Mouse (Mus musculus): ENCODE measurements at regions not wholly inside any gene's neighbourhood (a gene's known extent, or its start where the extent isn't known, plus 50 kb on each side); places are given as distances from the start of the nearest gene placed in this dataset.

- H3K4me1 ChIP-seq (ENCODE audit: control insufficient read depth in 1 of 2, insufficient read depth in 2 of 2, low read length in 2 of 2) = 0 out of 4 replicates have a peak, but pooled peaks cover 0 to under 1% of the 10 kb centered on the region in 2 experiments
These were observed 79.8 kb upstream of the Zbtb18 start for GRCm38 (mm10) chr1:177362398-177362797.

GRCm38 (mm10) chr1:177348400-177349092 lies 90.5 kb upstream of the Akt3 start:
- H3K27me3 ChIP-seq (ENCODE audit: control insufficient read depth in 1 of 2, insufficient read depth in 2 of 2, low read length in 2 of 2) = no peaks in the 10 kb centered on the region; a peak in 1 of 4 replicates
- DNase-seq (ENCODE audit: low read depth, low spot score) = no peak
- no peak overlapping the region for H3K27ac ChIP-seq (ENCODE audit: control insufficient read depth, low read depth, low read length)
- no peaks in the 10 kb centered on the region for H3K36me3 ChIP-seq (ENCODE audit: control insufficient read depth in 1 of 2, insufficient read depth in 2 of 2, low read length in 2 of 2)
- H3K4me1 ChIP-seq (ENCODE audit: control insufficient read depth in 1 of 2, insufficient read depth in 2 of 2, low read length in 2 of 2) = no peaks in the 10 kb centered on the region
- no peaks in the 10 kb centered on the region for H3K79me2 ChIP-seq (ENCODE audit: control insufficient read depth, insufficient read depth, low read length, poor library complexity)
- TF ChIP-seq CTCF (IDR thresholded peaks at IDR 0.05 in 2 of 3, conservative IDR thresholded peaks at IDR 0.05 in 1 of 3; ENCODE audit: control insufficient read depth in 1 of 3, insufficient read depth in 1 of 3, low read depth in 2 of 3, low read length in 3 of 3, poor library complexity in 1 of 3, severe bottlenecking in 1 of 3) (no peak), POLR2AphosphoS5 (IDR thresholded peaks at IDR 0.05; ENCODE audit: borderline replicate concordance, low read depth, low read length) (no peak)
- no peak overlapping the region for H3K4me3 ChIP-seq (ENCODE audit: control insufficient read depth in 1 of 2, insufficient read depth in 1 of 2, low read depth in 2 of 2, low read length in 2 of 2)
- H3K9ac ChIP-seq (ENCODE audit: control insufficient read depth, low read depth, low read length, poor library complexity, severe bottlenecking) = no peak overlapping the region
- H3K9me3 ChIP-seq (replicated peaks; ENCODE audit: insufficient read depth, low read length) = no peaks in the 10 kb centered on the region

More at GRCm38 (mm10) chr1:177362398-177362797, 79.8 kb upstream of the Zbtb18 start:
- Histone ChIP-seq H3K4me3 (ENCODE audit: control insufficient read depth in 1 of 2, insufficient read depth in 1 of 2, low read depth in 2 of 2, low read length in 2 of 2) (no peak overlapping the region), H3K79me2 (ENCODE audit: control insufficient read depth, insufficient read depth, low read length, poor library complexity) (no peaks in the 10 kb centered on the region), H3K9me3 (replicated peaks; ENCODE audit: insufficient read depth, low read length) (no peaks in the 10 kb centered on the region), H3K27me3 (ENCODE audit: control insufficient read depth in 1 of 2, insufficient read depth in 2 of 2, low read length in 2 of 2) (no peaks in the 10 kb centered on the region), H3K9ac (ENCODE audit: control insufficient read depth, low read depth, low read length, poor library complexity, severe bottlenecking) (no peak overlapping the region), H3K27ac (ENCODE audit: control insufficient read depth, low read depth, low read length) (no peak overlapping the region), H3K36me3 (ENCODE audit: control insufficient read depth in 1 of 2, insufficient read depth in 2 of 2, low read length in 2 of 2) (no peaks in the 10 kb centered on the region)
- TF ChIP-seq ZKSCAN1 (IDR thresholded peaks at IDR 0.05; ENCODE audit: low read depth, low read length) (no peak), ZNF384 (IDR thresholded peaks at IDR 0.05; ENCODE audit: low read depth, low read length) (no peak), ELF1 (IDR thresholded peaks at IDR 0.05; ENCODE audit: low read depth, low read length) (no peak), RCOR1 (IDR thresholded peaks at IDR 0.05; ENCODE audit: low read depth, low read length) (no peak), TCF12 (IDR thresholded peaks at IDR 0.05; ENCODE audit: low read depth, low read length) (no peak)
- DNase-seq (ENCODE audit: low read depth, low spot score) = no peak

- Histone ChIP-seq H3K9ac (ENCODE audit: control insufficient read depth, low read depth, low read length, poor library complexity, severe bottlenecking) (no peak overlapping the region), H3K27ac (ENCODE audit: control insufficient read depth, low read depth, low read length) (no peak overlapping the region), H3K27me3 (ENCODE audit: control insufficient read depth in 1 of 2, insufficient read depth in 2 of 2, low read length in 2 of 2) (no peaks in the 10 kb centered on the region; a peak in 1 of 4 replicates), H3K9me3 (replicated peaks; ENCODE audit: insufficient read depth, low read length) (no peaks in the 10 kb centered on the region), H3K36me3 (ENCODE audit: control insufficient read depth in 1 of 2, insufficient read depth in 2 of 2, low read length in 2 of 2) (peaks cover 0 to 2% of the 10 kb centered on the region in 2 experiments; a peak in 1 of 4 replicates), H3K79me2 (ENCODE audit: control insufficient read depth, insufficient read depth, low read length, poor library complexity) (no peaks in the 10 kb centered on the region), H3K4me1 (ENCODE audit: control insufficient read depth in 1 of 2, insufficient read depth in 2 of 2, low read length in 2 of 2) (0 out of 4 replicates have a peak, but pooled peaks cover 0 to 5% of the 10 kb centered on the region in 2 experiments), H3K4me3 (ENCODE audit: control insufficient read depth in 1 of 2, insufficient read depth in 1 of 2, low read depth in 2 of 2, low read length in 2 of 2) (no peak overlapping the region)
- DNase-seq (ENCODE audit: low read depth, low spot score) = no peak
- no peak for TF ChIP-seq NELFE (IDR thresholded peaks at IDR 0.05; ENCODE audit: low read depth, low read length)
- no peak for TF ChIP-seq NRF1 (IDR thresholded peaks at IDR 0.05; ENCODE audit: insufficient read depth, low read depth, low read length, poor library complexity, severe bottlenecking)
- TF ChIP-seq ZMIZ1 (IDR thresholded peaks at IDR 0.05; ENCODE audit: low read depth, low read length) = no peak
- TF ChIP-seq MAFK (IDR thresholded peaks at IDR 0.05; ENCODE audit: borderline replicate concordance, low read depth, low read length) = no peak
- TF ChIP-seq JUND (IDR thresholded peaks at IDR 0.05; ENCODE audit: low read depth, low read length) = no peak
- TF ChIP-seq TAL1 (IDR thresholded peaks at IDR 0.05; ENCODE audit: low read length) = no peak
- TF ChIP-seq ZKSCAN1 (IDR thresholded peaks at IDR 0.05; ENCODE audit: low read depth, low read length) = no peak
- TF ChIP-seq MAX (IDR thresholded peaks at IDR 0.05; ENCODE audit: low read length) = no peak
- no peak for TF ChIP-seq SIN3A (IDR thresholded peaks at IDR 0.05; ENCODE audit: low read length)
- TF ChIP-seq TCF12 (IDR thresholded peaks at IDR 0.05; ENCODE audit: low read depth, low read length) = no peak
- TF ChIP-seq MEF2A (IDR thresholded peaks at IDR 0.05; ENCODE audit: extremely low read depth, insufficient replicate concordance, low read depth, low read length, poor library complexity, severe bottlenecking) = no peak
- no peak for TF ChIP-seq GATA1 (IDR thresholded peaks at IDR 0.05; ENCODE audit: low read depth, low read length)
- no peak for TF ChIP-seq ETS1 (IDR thresholded peaks at IDR 0.05; ENCODE audit: low read depth, low read length)
- TF ChIP-seq CHD1 (IDR thresholded peaks at IDR 0.05; ENCODE audit: low read depth, low read length) = no peak
These were observed 89.2 kb upstream of the Akt3 start for GRCm38 (mm10) chr1:177347208-177347607.

Measured in MEL (cell line).